Mouse (Mus musculus) intestine, postnatal 0 days (tissue): Measurements from ENCODE around the gene 4933417A18Rik. TPM values are rescaled to one million over a fixed set of nuclear protein-coding genes. Genes with fewer than 3 reads are reported as not detected.
"Not testable (repeated sequence)": the region's sequence is repeated elsewhere in the genome, so short reads cannot be mapped to it uniquely, and the experiment has no call there.

Experiments used
- ATAC-seq: fragments of 200-750 bp; cut with Nextera tagmentation; 2 replicates; pipeline ENCODE4 v1.8.0; 2017; ENCODE audit warnings: mild to moderate bottlenecking, moderate TSS enrichment, moderate library complexity
- H3K27ac ChIP-seq: fragments of 300-500 bp; sonication (generic); 2 replicates; pipeline ENCODE4 v1.5.1; 2014; ENCODE audit warnings: mild to moderate bottlenecking, low read depth, low read length, moderate library complexity
- H3K27me3 ChIP-seq: fragments of 300-500 bp; sonication (generic); replicated peaks from 2 replicates; pipeline ENCODE4 v1.6.1; 2014; ENCODE audit warnings: low read length, mixed read lengths; ENCODE audit not compliant: control insufficient read depth, insufficient read depth
- H3K36me3 ChIP-seq: fragments of 300-500 bp; sonication (generic); 2 replicates; pipeline ENCODE4 v1.6.1; 2014; ENCODE audit warnings: mild to moderate bottlenecking, moderate library complexity; ENCODE audit not compliant: control insufficient read depth, insufficient read depth
- H3K4me1 ChIP-seq: fragments of 300-500 bp; sonication (generic); replicated peaks from 2 replicates; pipeline ENCODE4 v1.6.1; 2014; ENCODE audit warnings: antibody characterized with exemption, low read length, mixed read lengths; ENCODE audit not compliant: control insufficient read depth, insufficient read depth
- H3K4me2 ChIP-seq: fragments of 300-500 bp; sonication (generic); replicated peaks from 2 replicates; pipeline ENCODE4 v1.6.1; 2014; ENCODE audit warnings: low read depth, mild to moderate bottlenecking, moderate library complexity
- H3K4me3 ChIP-seq: fragments of 300-500 bp; sonication (generic); 2 replicates; pipeline ENCODE4 v1.5.1; 2014; ENCODE audit warnings: low read depth, low read length
- H3K9ac ChIP-seq: fragments of 300-500 bp; sonication (generic); 2 replicates; pipeline ENCODE4 v1.6.1; 2014; ENCODE audit warnings: mild to moderate bottlenecking, low read depth, low read length
- H3K9me3 ChIP-seq: fragments of 300-500 bp; sonication (generic); 2 replicates; pipeline ENCODE4 v1.6.1; 2016; ENCODE audit warnings: mixed run types; ENCODE audit not compliant: control insufficient read depth
- CTCF ChIP-seq: sonication (generic); IDR thresholded peaks from 2 replicates; pipeline ENCODE4 v1.5.1; 2016; ENCODE audit warnings: low read depth, mild to moderate bottlenecking, control low read depth, antibody characterized with exemption, moderate library complexity
- WGBS: fragments of 180-500 bp; shearing (Covaris S2); extraction: QIAGEN DNeasy Blood & Tissue Kit; methylation state at CpG from one replicate; pipeline ENCODE4 v1.1.7; 2014; 5-methylcytosine and 5-hydroxymethylcytosine counted together
- polyA plus RNA-seq: library from polyadenylated mRNA; unstranded; fragments of >200 nt; fragmentation: Nextera tagmentation; extraction: Ambion mirVana; gene quantifications from 2 replicates; pipeline ENCODE4 v1.2.1, GENCODE M21; 2015

Gene 4933417A18Rik
- polyA plus RNA-seq, 1 experiment from 2014 or later = not detected

GRCm38 (mm10) chr13:34914614-34915013, 9.6 kb upstream of the 4933417A18Rik start:
- H3K4me2 ChIP-seq = no peak overlapping the region
- no peaks in the 10 kb centered on the region for H3K36me3 ChIP-seq
- H3K27me3 ChIP-seq = no peaks in the 10 kb centered on the region
- H3K9ac ChIP-seq = no peak overlapping the region
- no peaks in the 10 kb centered on the region for H3K4me1 ChIP-seq
- 89% methylated on average over 9 of the region's 9 CpGs for WGBS
- no peak overlapping the region for H3K27ac ChIP-seq
- ATAC-seq = no peak
- H3K4me3 ChIP-seq = no peak overlapping the region
- no peaks in the 10 kb centered on the region for H3K9me3 ChIP-seq
- TF ChIP-seq CTCF = no peak

- TF ChIP-seq CTCF = no peak
- H3K27ac ChIP-seq = no peak overlapping the region
- no peaks in the 10 kb centered on the region for H3K9me3 ChIP-seq
- H3K4me1 ChIP-seq = no peaks in the 10 kb centered on the region
- H3K4me2 ChIP-seq = peak overlapping the region; percentile 62
- no peak for ATAC-seq
- no peak overlapping the region for H3K9ac ChIP-seq
- no peaks in the 10 kb centered on the region for H3K27me3 ChIP-seq
- 29% methylated on average over 37 of the region's 37 CpGs for WGBS
- peak overlapping the region; percentile 38 for H3K4me3 ChIP-seq
- H3K36me3 ChIP-seq = no peaks in the 10 kb centered on the region
Measured at GRCm38 (mm10) chr13:34916520-34917167, 7.6 kb upstream of the 4933417A18Rik start.

GRCm38 (mm10) chr13:34934931-34935644, 10.9 kb downstream of the 4933417A18Rik start:
- no peak overlapping the region for H3K9ac ChIP-seq
- TF ChIP-seq CTCF = no peak
- no peaks in the 10 kb centered on the region for H3K9me3 ChIP-seq
- H3K36me3 ChIP-seq = no peaks in the 10 kb centered on the region; the same call in 1 of the 2 replicates
- no peaks in the 10 kb centered on the region for H3K27me3 ChIP-seq
- H3K4me1 ChIP-seq = no peaks in the 10 kb centered on the region
- no peak overlapping the region for H3K4me2 ChIP-seq
- ATAC-seq = no peak
- H3K4me3 ChIP-seq = no peak overlapping the region
- WGBS = 64% methylated on average over 10 of the region's 10 CpGs
- no peak overlapping the region for H3K27ac ChIP-seq

- TF ChIP-seq CTCF = no peak
- H3K4me1 ChIP-seq = no peaks in the 10 kb centered on the region
- H3K4me2 ChIP-seq = no peak overlapping the region
Measured at GRCm38 (mm10) chr13:34942370-34942769, 18.2 kb downstream of the 4933417A18Rik start.

GRCm38 (mm10) chr13:34951437-34951836, 27.2 kb downstream of the 4933417A18Rik start:
- not testable (repeated sequence) for H3K4me1 ChIP-seq, H3K36me3 ChIP-seq, H3K27me3 ChIP-seq, H3K4me3 ChIP-seq, H3K27ac ChIP-seq, H3K9me3 ChIP-seq, H3K9ac ChIP-seq, ATAC-seq, H3K4me2 ChIP-seq
- 68% methylated on average over 2 of the region's 2 CpGs for WGBS

More at GRCm38 (mm10) chr13:34942370-34942769, 18.2 kb downstream of the 4933417A18Rik start:
- H3K9ac ChIP-seq = no peak overlapping the region
- H3K36me3 ChIP-seq = no peaks in the 10 kb centered on the region
- no peak overlapping the region for H3K27ac ChIP-seq
- no peaks in the 10 kb centered on the region for H3K27me3 ChIP-seq
- H3K9me3 ChIP-seq = no peaks in the 10 kb centered on the region
- ATAC-seq = no peak
- no peak overlapping the region for H3K4me3 ChIP-seq

- Histone ChIP-seq H3K4me3 (no peak overlapping the region), H3K9me3 (no peaks in the 10 kb centered on the region), H3K36me3 (no peaks in the 10 kb centered on the region), H3K27me3 (no peaks in the 10 kb centered on the region), H3K4me2 (no peak overlapping the region), H3K9ac (no peak overlapping the region), H3K27ac (no peak overlapping the region), H3K4me1 (no peaks in the 10 kb centered on the region)
- WGBS = 70% methylated on average over 4 of the region's 4 CpGs
- no peak for ATAC-seq
- TF ChIP-seq CTCF = no peak
Measured at GRCm38 (mm10) chr13:34956901-34957300, 32.7 kb downstream of the 4933417A18Rik start.

GRCm38 (mm10) chr13:34958158-34958557, 33.9 kb downstream of the 4933417A18Rik start:
- not testable (repeated sequence) for ATAC-seq, H3K4me3 ChIP-seq, H3K36me3 ChIP-seq, H3K27ac ChIP-seq, H3K27me3 ChIP-seq, H3K9ac ChIP-seq, H3K4me1 ChIP-seq, H3K4me2 ChIP-seq, H3K9me3 ChIP-seq
- 88% methylated on average over 3 of the region's 3 CpGs for WGBS
